Mouse (Mus musculus) liver, embryonic 14.5 days (tissue): Measurements from ENCODE around the gene Plagl2. TPM values are rescaled to one million over a fixed set of nuclear protein-coding genes. Genes with fewer than 3 reads are reported as not detected.

Source experiments
- ATAC-seq: fragments of 200-750 bp; cut with Nextera tagmentation; 2 replicates; pipeline ENCODE4 v1.8.0; 2017; ENCODE audit warnings: moderate number of reproducible peaks, mild to moderate bottlenecking, moderate library complexity; ENCODE audit not compliant: insufficient read depth
- DNase-seq, 3 experiments: peaks; one replicate each; pipeline ENCODE4 v3.0.0-alpha.2; 2012 to 2013; ENCODE audit warnings: low read depth in 3 of 3, low spot score in 3 of 3
- H3K27ac ChIP-seq: fragments of 300-500 bp; sonication (generic); 2 replicates; pipeline ENCODE4 v1.5.1; 2014; ENCODE audit warnings: moderate library complexity, mild to moderate bottlenecking, control low read depth, inconsistent platforms
- H3K27me3 ChIP-seq: fragments of 300-500 bp; sonication (generic); 2 replicates; pipeline ENCODE4 v1.6.1; 2014; ENCODE audit warnings: mild to moderate bottlenecking, low read length, moderate library complexity; ENCODE audit not compliant: control insufficient read depth, insufficient read depth
- H3K36me3 ChIP-seq: fragments of 300-500 bp; sonication (generic); replicated peaks from 2 replicates; pipeline ENCODE4 v1.6.1; 2014; ENCODE audit warnings: low read depth; ENCODE audit not compliant: control insufficient read depth, insufficient read depth
- H3K4me1 ChIP-seq, 2 experiments: fragments of 200-500 bp in 1 of 2; fragments of 300-500 bp in 1 of 2; sonication (generic) in 1 of 2; replicated peaks; 2 replicates each; pipeline ENCODE4 v1.6.1; 2012 to 2014; ENCODE audit warnings: antibody characterized with exemption in 1 of 2, inconsistent platforms in 1 of 2, low read length in 1 of 2; ENCODE audit not compliant: control insufficient read depth in 2 of 2, insufficient read depth in 2 of 2
- H3K4me2 ChIP-seq: fragments of 300-500 bp; sonication (generic); 2 replicates; pipeline ENCODE4 v1.6.1; 2014; ENCODE audit warnings: low read depth, mild to moderate bottlenecking, control low read depth, moderate library complexity
- H3K4me3 ChIP-seq, 2 experiments: fragments of 200-500 bp in 1 of 2; fragments of 300-500 bp in 1 of 2; sonication (generic) in 1 of 2; 2 replicates each; pipeline ENCODE4 v1.5.1; 2012 to 2014; ENCODE audit warnings: low read depth in 2 of 2, low read length in 2 of 2, mild to moderate bottlenecking in 2 of 2, control low read depth in 1 of 2, inconsistent platforms in 1 of 2, moderate library complexity in 1 of 2; ENCODE audit not compliant: insufficient read depth in 1 of 2
- H3K9ac ChIP-seq: fragments of 300-500 bp; sonication (generic); replicated peaks from 2 replicates; pipeline ENCODE4 v1.6.1; 2014; ENCODE audit warnings: mild to moderate bottlenecking, control low read depth, moderate library complexity
- H3K9me3 ChIP-seq: fragments of 300-500 bp; sonication (generic); 2 replicates; pipeline ENCODE4 v1.6.1; 2016; ENCODE audit warnings: low read length, mixed read lengths; ENCODE audit not compliant: control insufficient read depth
- CTCF ChIP-seq: IDR thresholded peaks from 2 replicates; pipeline ENCODE4 v1.5.1; 2016; ENCODE audit warnings: antibody characterized with exemption, low read depth, control low read depth
- EP300 ChIP-seq: IDR thresholded peaks from 2 replicates; pipeline ENCODE4 v1.6.1; 2016; ENCODE audit warnings: antibody characterized with exemption, low read depth
- WGBS: fragments of 180-500 bp; shearing (Covaris S2); extraction: QIAGEN DNeasy Blood & Tissue Kit; methylation state at CpG from one replicate; pipeline ENCODE4 v1.1.7; 2014; ENCODE audit not compliant: insufficient replicate concordance; 5-methylcytosine and 5-hydroxymethylcytosine counted together
- polyA plus RNA-seq, 2 experiments: library from polyadenylated mRNA; depleted of rRNA in 1 of 2; stranded (reverse) in 1 of 2; unstranded in 1 of 2; fragments of >200 nt; fragmentation: Nextera tagmentation in 1 of 2; extraction: Ambion mirVana in 1 of 2; gene quantifications; 2 replicates each; pipeline versions ENCODE4 v1.2.1 to v1.2.3; 2012 to 2014

The Plagl2 gene
- polyA plus RNA-seq, 2 experiments = 14.5 to 23.9 TPM

DNA sequence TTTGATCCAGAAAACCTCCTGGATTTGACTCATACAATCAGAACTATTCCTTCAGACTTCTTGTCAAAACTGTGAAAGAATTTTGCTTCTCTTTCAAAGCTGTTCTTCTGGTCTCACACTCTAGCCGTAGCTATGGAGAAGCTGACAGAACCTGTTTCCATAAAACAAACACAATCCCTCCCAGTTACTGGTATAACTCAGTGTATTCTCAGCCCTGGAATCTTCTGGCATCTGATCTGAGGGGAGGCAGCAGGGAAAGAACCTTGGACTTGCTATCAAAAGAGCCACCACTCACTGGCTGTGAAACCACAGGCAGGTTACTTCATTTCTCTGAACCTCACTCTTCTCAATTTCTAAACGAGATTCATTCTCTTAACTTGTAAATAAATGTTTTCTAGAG lies 2.8 kb downstream of the Plagl2 start:
- H3K9ac ChIP-seq = peak overlapping the region; percentile 97
- H3K4me2 ChIP-seq = peak overlapping the region; percentile 97
- peak overlapping the region; percentile 88 for H3K27ac ChIP-seq
- H3K36me3 ChIP-seq = peaks cover 58% of the 10 kb centered on the region
- peak overlapping the region; percentile 82 to 88 for H3K4me3 ChIP-seq
- no peaks in the 10 kb centered on the region for H3K27me3 ChIP-seq
- no peak for ATAC-seq
- WGBS = 47% methylated on average over 2 of the region's 2 CpGs
- DNase-seq = no peak
- peaks cover 31 to 33% of the 10 kb centered on the region in 2 experiments for H3K4me1 ChIP-seq
- H3K9me3 ChIP-seq = no peaks in the 10 kb centered on the region
- TF ChIP-seq CTCF (no peak), EP300 (no peak)

DNA sequence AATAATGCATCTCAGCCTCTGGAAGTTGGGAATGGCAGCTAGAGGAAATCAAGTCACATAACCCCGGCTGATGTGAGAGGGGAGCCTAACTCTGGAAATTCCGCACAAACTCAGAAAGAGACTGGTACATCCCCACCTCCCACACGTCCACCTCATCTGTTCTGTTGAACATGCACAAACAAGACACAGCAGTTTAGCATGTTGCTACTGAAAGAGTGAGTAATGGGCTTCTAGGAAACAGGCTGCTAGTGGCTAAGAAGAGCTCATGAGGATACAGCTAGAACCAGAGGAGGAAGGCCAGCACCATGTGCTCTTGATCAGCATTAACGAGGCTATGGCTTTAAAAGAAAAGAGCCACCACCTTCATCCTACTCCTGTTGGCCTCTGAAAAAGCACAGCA lies 3.3 kb downstream of the Plagl2 start:
- peak overlapping the region; percentile 14 to 88; a peak in 3 of 4 replicates for H3K4me3 ChIP-seq
- TF ChIP-seq CTCF (no peak), EP300 (no peak)
- no peaks in the 10 kb centered on the region for H3K27me3 ChIP-seq
- H3K27ac ChIP-seq = peak overlapping the region; percentile 88
- peaks cover 30 to 31% of the 10 kb centered on the region in 2 experiments for H3K4me1 ChIP-seq
- WGBS = 81% methylated on average over 4 of the region's 4 CpGs
- peaks cover 63% of the 10 kb centered on the region for H3K36me3 ChIP-seq
- ATAC-seq = no peak
- peak overlapping the region; percentile 97 for H3K4me2 ChIP-seq
- no peak for DNase-seq
- peak overlapping the region; percentile 97 for H3K9ac ChIP-seq
- H3K9me3 ChIP-seq = no peaks in the 10 kb centered on the region

DNA sequence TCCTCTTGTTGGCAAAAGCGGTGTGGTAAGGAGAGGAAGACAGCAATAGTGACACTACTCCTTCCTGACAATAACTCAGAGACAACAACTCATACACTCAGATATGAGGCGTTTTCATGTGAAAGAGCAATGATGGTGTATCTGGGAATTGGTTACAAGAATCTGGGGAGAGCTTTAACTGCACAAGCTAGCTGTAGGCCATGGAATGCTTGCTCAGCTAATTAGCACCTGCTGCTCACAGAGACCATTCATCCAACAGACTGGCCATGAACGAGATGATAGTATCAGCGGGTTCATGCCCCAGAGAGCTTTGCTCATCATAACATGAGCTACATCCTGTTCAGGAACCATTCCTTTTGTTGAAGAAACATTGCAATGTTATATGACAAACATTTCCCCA lies 4.0 kb downstream of the Plagl2 start:
- no peak for DNase-seq
- no peaks in the 10 kb centered on the region for H3K27me3 ChIP-seq
- peaks cover 26% of the 10 kb centered on the region in 2 experiments for H3K4me1 ChIP-seq
- no peaks in the 10 kb centered on the region for H3K9me3 ChIP-seq
- no peak for ATAC-seq
- H3K9ac ChIP-seq = no peak overlapping the region
- peak overlapping the region; percentile 97 for H3K4me2 ChIP-seq
- no peak overlapping the region for H3K4me3 ChIP-seq
- TF ChIP-seq CTCF (no peak), EP300 (no peak)
- H3K27ac ChIP-seq = no peak overlapping the region
- WGBS = 83% methylated on average over 4 of the region's 4 CpGs
- H3K36me3 ChIP-seq = peaks cover 70% of the 10 kb centered on the region

GRCm38 (mm10) chr2:153228523-153228922 lies 12.7 kb downstream of the Plagl2 start:
- peaks cover 48 to 50% of the 10 kb centered on the region in 2 experiments for H3K4me1 ChIP-seq

GRCm38 (mm10) chr2:153227959-153228358 lies 13.3 kb downstream of the Plagl2 start:
- Histone ChIP-seq H3K4me3 (no peak overlapping the region), H3K9ac (no peak overlapping the region)
- TF ChIP-seq EP300 (peak; percentile 93), CTCF (no peak)

More at GRCm38 (mm10) chr2:153228523-153228922, 12.7 kb downstream of the Plagl2 start:
- ATAC-seq (no peak), DNase-seq (no peak)
- Histone ChIP-seq H3K27me3 (no peaks in the 10 kb centered on the region), H3K4me3 (no peak overlapping the region), H3K9ac (peak overlapping the region; percentile 49), H3K9me3 (no peaks in the 10 kb centered on the region), H3K4me2 (peak overlapping the region; percentile 56), H3K27ac (peak overlapping the region; percentile 84), H3K36me3 (peaks cover 56% of the 10 kb centered on the region)
- WGBS = 74% methylated on average over 5 of the region's 5 CpGs
- TF ChIP-seq CTCF = no peak
- no peak for TF ChIP-seq EP300

More at GRCm38 (mm10) chr2:153227959-153228358, 13.3 kb downstream of the Plagl2 start:
- Histone ChIP-seq H3K27me3 (no peaks in the 10 kb centered on the region), H3K4me1 (peaks cover 48 to 53% of the 10 kb centered on the region in 2 experiments), H3K36me3 (peaks cover 50% of the 10 kb centered on the region), H3K27ac (peak overlapping the region; percentile 84), H3K9me3 (no peaks in the 10 kb centered on the region), H3K4me2 (peak overlapping the region; percentile 56)
- ATAC-seq = peak; percentile 89
- WGBS = 14% methylated on average over 4 of the region's 4 CpGs
- DNase-seq = peak; percentile 70 to 77 (median 75)
